Mouse (Mus musculus): Measurements from ENCODE around the gene 1110025L11Rik. TPM values are rescaled to one million over a fixed set of nuclear protein-coding genes. Genes with fewer than 3 reads are reported as not detected.
A peak's percentile ranks its signal among the peaks of the same experiment; 100 is the strongest.
"Not testable (repeated sequence)": the region's sequence is repeated elsewhere in the genome, so short reads cannot be mapped to it uniquely, and the experiment has no call there.

Gene 1110025L11Rik
- total and polyA plus RNA-seq, 3 experiments = not detected

- H3K36me3 ChIP-seq (replicated peaks in 1 of 2; ENCODE audit: control insufficient read depth in 1 of 2, insufficient read depth in 1 of 2, low read length in 1 of 2); H3K27ac ChIP-seq (ENCODE audit: insufficient read depth, low read depth); dilution Hi-C loops (cut with MboI; ENCODE audit: extremely low pct_ligation_motif_present, extremely low pct_unique_long_range_greater_than_20kb, low sequenced_read_pairs); in situ Hi-C loops (cut with MboI; ENCODE audit: low pct_ligation_motif_present, low pct_unique_long_range_greater_than_20kb, low sequenced_read_pairs); H3K4me2 ChIP-seq (ENCODE audit: insufficient read depth, low read depth, poor library complexity, severe bottlenecking); H3K79me2 ChIP-seq (replicated peaks; ENCODE audit: control insufficient read depth, extremely low read depth, insufficient read depth, poor library complexity, severe bottlenecking); H3K4me3 ChIP-seq (replicated peaks in 1 of 3; ENCODE audit: low read depth in 2 of 3, low read length in 2 of 3, poor library complexity in 1 of 3); H3K4me1 ChIP-seq (ENCODE audit: control insufficient read depth in 1 of 2, insufficient read depth in 2 of 2); H3K27me3 ChIP-seq (replicated peaks); H3K9ac ChIP-seq (ENCODE audit: insufficient read depth, low read depth); DNase-seq (ENCODE audit: extremely low read depth): not testable (repeated sequence)
- H3K9me3 ChIP-seq (replicated peaks; ENCODE audit: low read length) = peaks cover 50% of the 10 kb centered on the region
Observed at GRCm38 (mm10) chr16:89014984-89015383, 48.8 kb downstream of the 1110025L11Rik start, which contains the start of gene Gm10229. Gene Gm10229, plus strand, starts transcription at chr16:89015284.

GRCm38 (mm10) chr16:89013973-89014372 is 49.8 kb downstream of the 1110025L11Rik start:
- Histone ChIP-seq H3K9me3 (replicated peaks; ENCODE audit: low read length) (peaks cover 49% of the 10 kb centered on the region), H3K4me3 (replicated peaks in 1 of 3; ENCODE audit: low read depth in 2 of 3, low read length in 2 of 3, poor library complexity in 1 of 3) (no peak overlapping the region), H3K9ac (ENCODE audit: insufficient read depth, low read depth) (no peak overlapping the region), H3K79me2 (replicated peaks; ENCODE audit: control insufficient read depth, extremely low read depth, insufficient read depth, poor library complexity, severe bottlenecking) (no peaks in the 10 kb centered on the region), H3K27ac (ENCODE audit: insufficient read depth, low read depth) (no peak overlapping the region), H3K4me1 (ENCODE audit: control insufficient read depth in 1 of 2, insufficient read depth in 2 of 2) (no peaks in the 10 kb centered on the region), H3K27me3 (replicated peaks) (no peaks in the 10 kb centered on the region), H3K36me3 (replicated peaks in 1 of 2; ENCODE audit: control insufficient read depth in 1 of 2, insufficient read depth in 1 of 2, low read length in 1 of 2) (no peaks in the 10 kb centered on the region), H3K4me2 (ENCODE audit: insufficient read depth, low read depth, poor library complexity, severe bottlenecking) (no peak overlapping the region)
- TF ChIP-seq ZC3H11A (IDR thresholded peaks at IDR 0.05; ENCODE audit: low read depth, low read length) (no peak), MAFK (IDR thresholded peaks at IDR 0.05; ENCODE audit: insufficient replicate concordance, low read length) (peak; percentile 67; the same call in 1 of the 2 replicates)
- no peak for DNase-seq (ENCODE audit: extremely low read depth)
- in situ Hi-C loops (cut with MboI; ENCODE audit: low pct_ligation_motif_present, low pct_unique_long_range_greater_than_20kb, low sequenced_read_pairs) = no loop called here
- dilution Hi-C loops (cut with MboI; ENCODE audit: extremely low pct_ligation_motif_present, extremely low pct_unique_long_range_greater_than_20kb, low sequenced_read_pairs) = no loop called here

Other genes starting within 250 kb of the 1110025L11Rik start
Only the 20 nearest of the 21 such genes appear.
- gene Krtap14, start 237.9 kb downstream of the 1110025L11Rik start, total RNA-seq (2012; rRNA removed) = not detected in 2 replicates
- not detected in 2 replicates for gene Krtap14, start 237.9 kb downstream of the 1110025L11Rik start, total RNA-seq (2014; rRNA removed)
- not detected in 2 replicates for gene Krtap14, start 237.9 kb downstream of the 1110025L11Rik start, polyA plus RNA-seq (2012; ENCODE audit: insufficient read length, low read depth)
- not detected in 2 replicates for gene Krtap19-1, start 194.6 kb downstream of the 1110025L11Rik start, total RNA-seq (2012; rRNA removed)
- not detected in 2 replicates for gene Krtap19-1, start 194.6 kb downstream of the 1110025L11Rik start, total RNA-seq (2014; rRNA removed)
- gene Krtap19-1, start 194.6 kb downstream of the 1110025L11Rik start, polyA plus RNA-seq (2012; ENCODE audit: insufficient read length, low read depth) = not detected in 2 replicates
- gene Krtap19-2, start 189.7 kb downstream of the 1110025L11Rik start, total RNA-seq (2012; rRNA removed) = not detected in 2 replicates
- gene Krtap19-2, start 189.7 kb downstream of the 1110025L11Rik start, total RNA-seq (2014; rRNA removed) = not detected in 2 replicates
- not detected in 2 replicates for gene Krtap19-2, start 189.7 kb downstream of the 1110025L11Rik start, polyA plus RNA-seq (2012; ENCODE audit: insufficient read length, low read depth)
- not detected in 2 replicates for gene Krtap19-3, start 186.0 kb downstream of the 1110025L11Rik start, total RNA-seq (2012; rRNA removed)
- not detected in 2 replicates for gene Krtap19-3, start 186.0 kb downstream of the 1110025L11Rik start, total RNA-seq (2014; rRNA removed)
- gene Krtap19-3, start 186.0 kb downstream of the 1110025L11Rik start, polyA plus RNA-seq (2012; ENCODE audit: insufficient read length, low read depth) = not detected in 2 replicates
- not detected in 2 replicates for gene Krtap19-4, start 178.9 kb downstream of the 1110025L11Rik start, total RNA-seq (2012; rRNA removed)
- gene Krtap19-4, start 178.9 kb downstream of the 1110025L11Rik start, total RNA-seq (2014; rRNA removed) = not detected in 2 replicates
- not detected in 2 replicates for gene Krtap19-4, start 178.9 kb downstream of the 1110025L11Rik start, polyA plus RNA-seq (2012; ENCODE audit: insufficient read length, low read depth)
- not detected in 2 replicates for gene Krtap19-5, start 167.5 kb downstream of the 1110025L11Rik start, total RNA-seq (2012; rRNA removed)
- gene Krtap19-5, start 167.5 kb downstream of the 1110025L11Rik start, total RNA-seq (2014; rRNA removed) = not detected in 2 replicates
- gene Krtap19-5, start 167.5 kb downstream of the 1110025L11Rik start, polyA plus RNA-seq (2012; ENCODE audit: insufficient read length, low read depth) = not detected in 2 replicates
- gene Krtap19-9b, start 131.7 kb downstream of the 1110025L11Rik start, total RNA-seq (2012; rRNA removed) = not detected in 2 replicates
- gene Krtap19-9b, start 131.7 kb downstream of the 1110025L11Rik start, total RNA-seq (2014; rRNA removed) = not detected in 2 replicates
- not detected in 2 replicates for gene Krtap19-9b, start 131.7 kb downstream of the 1110025L11Rik start, polyA plus RNA-seq (2012; ENCODE audit: insufficient read length, low read depth)
- gene Krtap16-3, start 101.1 kb downstream of the 1110025L11Rik start, total RNA-seq (2012; rRNA removed) = not detected in 2 replicates
- gene Krtap16-3, start 101.1 kb downstream of the 1110025L11Rik start, total RNA-seq (2014; rRNA removed) = not detected in 2 replicates
- not detected in 2 replicates for gene Krtap16-3, start 101.1 kb downstream of the 1110025L11Rik start, polyA plus RNA-seq (2012; ENCODE audit: insufficient read length, low read depth)
- not detected in 2 replicates for gene Krtap22-2, start 53.2 kb downstream of the 1110025L11Rik start, total RNA-seq (2012; rRNA removed)
- not detected in 2 replicates for gene Krtap22-2, start 53.2 kb downstream of the 1110025L11Rik start, total RNA-seq (2014; rRNA removed)
- not detected in 2 replicates for gene Krtap22-2, start 53.2 kb downstream of the 1110025L11Rik start, polyA plus RNA-seq (2012; ENCODE audit: insufficient read length, low read depth)
- gene Gm10229, start 48.7 kb downstream of the 1110025L11Rik start, total RNA-seq (2012; rRNA removed) = not detected in 2 replicates
- not detected in 2 replicates for gene Gm10229, start 48.7 kb downstream of the 1110025L11Rik start, total RNA-seq (2014; rRNA removed)
- not detected in 2 replicates for gene Gm10229, start 48.7 kb downstream of the 1110025L11Rik start, polyA plus RNA-seq (2012; ENCODE audit: insufficient read length, low read depth)
- not detected in 2 replicates for gene Krtap6-1, start 32.3 kb downstream of the 1110025L11Rik start, total RNA-seq (2012; rRNA removed)
- not detected in 2 replicates for gene Krtap6-1, start 32.3 kb downstream of the 1110025L11Rik start, total RNA-seq (2014; rRNA removed)
- gene Krtap6-1, start 32.3 kb downstream of the 1110025L11Rik start, polyA plus RNA-seq (2012; ENCODE audit: insufficient read length, low read depth) = not detected in 2 replicates
- gene Gm10228, start 22.5 kb downstream of the 1110025L11Rik start, total RNA-seq (2012; rRNA removed) = not detected in 2 replicates
- not detected in 2 replicates for gene Gm10228, start 22.5 kb downstream of the 1110025L11Rik start, total RNA-seq (2014; rRNA removed)
- not detected in 2 replicates for gene Gm10228, start 22.5 kb downstream of the 1110025L11Rik start, polyA plus RNA-seq (2012; ENCODE audit: insufficient read length, low read depth)
- not detected in 2 replicates for gene Krtap6-5, start 16.1 kb downstream of the 1110025L11Rik start, total RNA-seq (2012; rRNA removed)
- gene Krtap6-5, start 16.1 kb downstream of the 1110025L11Rik start, total RNA-seq (2014; rRNA removed) = not detected in 2 replicates
- not detected in 2 replicates for gene Krtap6-5, start 16.1 kb downstream of the 1110025L11Rik start, polyA plus RNA-seq (2012; ENCODE audit: insufficient read length, low read depth)
- not detected in 2 replicates for gene Krtap6-3, start 20.0 kb upstream of the 1110025L11Rik start, total RNA-seq (2012; rRNA removed)
- not detected in 2 replicates for gene Krtap6-3, start 20.0 kb upstream of the 1110025L11Rik start, total RNA-seq (2014; rRNA removed)
- gene Krtap6-3, start 20.0 kb upstream of the 1110025L11Rik start, polyA plus RNA-seq (2012; ENCODE audit: insufficient read length, low read depth) = not detected in 2 replicates
- not detected in 2 replicates for gene Gm6358, start 76.8 kb upstream of the 1110025L11Rik start, total RNA-seq (2012; rRNA removed)
- not detected in 2 replicates for gene Gm6358, start 76.8 kb upstream of the 1110025L11Rik start, total RNA-seq (2014; rRNA removed)
- gene Gm6358, start 76.8 kb upstream of the 1110025L11Rik start, polyA plus RNA-seq (2012; ENCODE audit: insufficient read length, low read depth) = not detected in 2 replicates
- not detected in 2 replicates for gene Gm10061, start 87.1 kb upstream of the 1110025L11Rik start, total RNA-seq (2012; rRNA removed)
- gene Gm10061, start 87.1 kb upstream of the 1110025L11Rik start, total RNA-seq (2014; rRNA removed) = not detected in 2 replicates
- gene Gm10061, start 87.1 kb upstream of the 1110025L11Rik start, polyA plus RNA-seq (2012; ENCODE audit: insufficient read length, low read depth) = not detected in 2 replicates
- gene Gm9789, start 94.0 kb upstream of the 1110025L11Rik start, total RNA-seq (2012; rRNA removed) = not detected in 2 replicates
- gene Gm9789, start 94.0 kb upstream of the 1110025L11Rik start, total RNA-seq (2014; rRNA removed) = not detected in 2 replicates
- gene Gm9789, start 94.0 kb upstream of the 1110025L11Rik start, polyA plus RNA-seq (2012; ENCODE audit: insufficient read length, low read depth) = not detected in 2 replicates
- gene Gm7735, start 105.5 kb upstream of the 1110025L11Rik start, total RNA-seq (2012; rRNA removed) = not detected in 2 replicates
- gene Gm7735, start 105.5 kb upstream of the 1110025L11Rik start, total RNA-seq (2014; rRNA removed) = not detected in 2 replicates
- not detected in 2 replicates for gene Gm7735, start 105.5 kb upstream of the 1110025L11Rik start, polyA plus RNA-seq (2012; ENCODE audit: insufficient read length, low read depth)
- not detected in 2 replicates for gene 1110057P08Rik, start 110.7 kb upstream of the 1110025L11Rik start, total RNA-seq (2012; rRNA removed)
- gene 1110057P08Rik, start 110.7 kb upstream of the 1110025L11Rik start, total RNA-seq (2014; rRNA removed) = not detected in 2 replicates
- not detected in 2 replicates for gene 1110057P08Rik, start 110.7 kb upstream of the 1110025L11Rik start, polyA plus RNA-seq (2012; ENCODE audit: insufficient read length, low read depth)
- gene Krtap20-2, start 141.9 kb upstream of the 1110025L11Rik start, total RNA-seq (2012; rRNA removed) = not detected in 2 replicates
- not detected in 2 replicates for gene Krtap20-2, start 141.9 kb upstream of the 1110025L11Rik start, total RNA-seq (2014; rRNA removed)
- not detected in 2 replicates for gene Krtap20-2, start 141.9 kb upstream of the 1110025L11Rik start, polyA plus RNA-seq (2012; ENCODE audit: insufficient read length, low read depth)

Data from CH12.LX (cell line).